Mouse (Mus musculus): ENCODE data around the gene Bcas3.

- TF ChIP-seq POLR2A (IDR thresholded peaks at IDR 0.05; ENCODE audit: borderline replicate concordance, low read depth, low read length) (no peak), CTCF (IDR thresholded peaks at IDR 0.05; ENCODE audit: low read depth, low read length) (no peak)
These were observed 39.9 kb downstream of the Bcas3 start for GRCm38 (mm10) chr11:85392864-85393220.
